Mouse (Mus musculus) olfactory bulb, adult 2 months (tissue): ENCODE data around the gene Gm42791.

ENCODE experiments used
- CTCF ChIP-seq: fragments of 200-500 bp; IDR thresholded peaks from 2 replicates; pipeline ENCODE4 v1.5.1; 2012; ENCODE audit warnings: low read depth, mild to moderate bottlenecking, low read length, moderate library complexity; ENCODE audit not compliant: insufficient read depth
- POLR2A ChIP-seq: fragments of 200-500 bp; IDR thresholded peaks from 2 replicates; pipeline ENCODE4 v1.6.1; 2012; ENCODE audit warnings: mild to moderate bottlenecking, low read depth, low read length, moderate library complexity; ENCODE audit not compliant: insufficient read depth

- TF ChIP-seq CTCF (no peak), POLR2A (no peak)
These were observed 37.9 kb downstream of the Gm42791 start for GRCm38 (mm10) chr5:148956898-148957535.
